Mouse (Mus musculus): ENCODE measurements around the gene Tmed3.

Tmed3 gene

GRCm38 (mm10) chr9:89704265-89705196, at the start of gene Tmed3:
TSS of gene Tmed3 (minus strand) at chr9:89705068.
- peak; percentile 94 for DNase-seq (ENCODE audit: low read depth)

- no peak for DNase-seq (ENCODE audit: low read depth)
These were observed 35.2 kb upstream of the Tmed3 start for GRCm38 (mm10) chr9:89740041-89740440.

- no peak for DNase-seq (ENCODE audit: low read depth)
These were observed 33.4 kb upstream of the Tmed3 start, which contains the start of gene Ankrd34c for GRCm38 (mm10) chr9:89738295-89738694. TSS of gene Ankrd34c (minus strand) at chr9:89738475.

GRCm38 (mm10) chr9:89737888-89738287, 33.0 kb upstream of the Tmed3 start:
- DNase-seq (ENCODE audit: low read depth) = no peak

GRCm38 (mm10) chr9:89736932-89737705, 32.3 kb upstream of the Tmed3 start:
- peak; percentile 16 for DNase-seq (ENCODE audit: low read depth)

GRCm38 (mm10) chr9:89706906-89707305, 2.0 kb upstream of the Tmed3 start:
- peak; percentile 64 for DNase-seq (ENCODE audit: low read depth)

- no peak for DNase-seq (ENCODE audit: low read depth)
These were observed 297 bp upstream of the Tmed3 start for GRCm38 (mm10) chr9:89705197-89705533.

- no peak for DNase-seq (ENCODE audit: low read depth)
These were observed 3.9 kb downstream of the Tmed3 start for GRCm38 (mm10) chr9:89700910-89701457.

- DNase-seq (ENCODE audit: low read depth) = no peak
These were observed 9.7 kb downstream of the Tmed3 start for GRCm38 (mm10) chr9:89695143-89695542.

GRCm38 (mm10) chr9:89693670-89694069, 11.2 kb downstream of the Tmed3 start:
- no peak for DNase-seq (ENCODE audit: low read depth)

GRCm38 (mm10) chr9:89689179-89689578, 15.7 kb downstream of the Tmed3 start:
- DNase-seq (ENCODE audit: low read depth) = no peak

- DNase-seq (ENCODE audit: low read depth) = peak; percentile 62
These were observed 17.2 kb downstream of the Tmed3 start for GRCm38 (mm10) chr9:89687503-89688226.

- no peak for DNase-seq (ENCODE audit: low read depth)
These were observed 18.6 kb downstream of the Tmed3 start for GRCm38 (mm10) chr9:89686262-89686661.

GRCm38 (mm10) chr9:89678974-89679373, 25.9 kb downstream of the Tmed3 start:
- no peak for DNase-seq (ENCODE audit: low read depth)

GRCm38 (mm10) chr9:89674014-89674618, 30.8 kb downstream of the Tmed3 start:
- DNase-seq (ENCODE audit: low read depth) = peak; percentile 80

- no peak for DNase-seq (ENCODE audit: low read depth)
These were observed 31.5 kb downstream of the Tmed3 start for GRCm38 (mm10) chr9:89673402-89673801.

- DNase-seq (ENCODE audit: low read depth) = no peak
These were observed 35.0 kb downstream of the Tmed3 start for GRCm38 (mm10) chr9:89669878-89670277.

GRCm38 (mm10) chr9:89667306-89667942, 37.4 kb downstream of the Tmed3 start:
- no peak for DNase-seq (ENCODE audit: low read depth)

GRCm38 (mm10) chr9:89650913-89651312, 54.0 kb downstream of the Tmed3 start:
- DNase-seq (ENCODE audit: low read depth) = no peak
